In genomic region chr8:79029396-79030325, GRCm38 (mm10) we compare ENCODE assay signal across 8 mouse cellular contexts. TPM values are rescaled to one million over a fixed set of nuclear protein-coding genes. Genes with fewer than 3 reads are reported as not detected.
DNase-seq lines count a peak whose midpoint lies in the region; ATAC-seq and TF ChIP-seq lines count a peak whose summit lies in the region.

No protein-coding gene starts in this region.

- TF ChIP-seq CTCF in liver, adult 2 months (IDR thresholded peaks at IDR 0.05; ENCODE audit: low read depth, low read length) = no peak

- H3K4me3 ChIP-seq in embryonic facial prominence, embryonic 12.5 days = peak overlapping the region; percentile 92
- peak overlapping the region; percentile 99 for H3K4me3 ChIP-seq in heart, embryonic 10.5 days
- peak overlapping the region; percentile 89 for H3K4me3 ChIP-seq in kidney, embryonic 15.5 days (replicated peaks)
- peak overlapping the region; percentile 92 for H3K4me3 ChIP-seq in liver, adult 2 months (ENCODE audit: insufficient read depth, low read depth, low read length)
- H3K4me3 ChIP-seq in myocyte = peak overlapping the region; percentile 92
- peak overlapping the region; percentile 78 for H3K4me3 ChIP-seq in stomach, embryonic 15.5 days (replicated peaks)

- peaks cover 33% of the 10 kb centered on the region for H3K4me1 ChIP-seq in embryonic facial prominence, embryonic 12.5 days
- peaks cover 30% of the 10 kb centered on the region for H3K4me1 ChIP-seq in heart, embryonic 10.5 days
- peaks cover 39% of the 10 kb centered on the region for H3K4me1 ChIP-seq in kidney, embryonic 15.5 days
- H3K4me1 ChIP-seq in liver, adult 2 months (ENCODE audit: control insufficient read depth, insufficient read depth, low read length) = no peaks in the 10 kb centered on the region
- peaks cover 21% of the 10 kb centered on the region for H3K4me1 ChIP-seq in stomach, embryonic 15.5 days

- peak overlapping the region; percentile 100 for H3K9ac ChIP-seq in embryonic facial prominence, embryonic 12.5 days
- peak overlapping the region; percentile 95 for H3K9ac ChIP-seq in kidney, embryonic 15.5 days
- H3K9ac ChIP-seq in liver, adult 2 months (ENCODE audit: low read depth, low read length) = peak overlapping the region; percentile 74
- peak overlapping the region; percentile 90 for H3K9ac ChIP-seq in stomach, embryonic 15.5 days

- no peak for TF ChIP-seq POLR2A in liver, adult 2 months (IDR thresholded peaks at IDR 0.05; ENCODE audit: extremely low read depth, insufficient read depth, low read length)
- peak; percentile 77 for TF ChIP-seq POLR2A in myocyte (IDR thresholded peaks at IDR 0.05; ENCODE audit: insufficient read length, low read depth)

- H3K79me2 ChIP-seq in liver, adult 2 months (ENCODE audit: control insufficient read depth, insufficient read depth, low read length) = no peaks in the 10 kb centered on the region
- H3K79me2 ChIP-seq in myocyte (ENCODE audit: control insufficient read depth, insufficient read depth) = peaks cover 44% of the 10 kb centered on the region

- H3K27me3 ChIP-seq in embryonic facial prominence, embryonic 12.5 days = no peaks in the 10 kb centered on the region
- no peaks in the 10 kb centered on the region for H3K27me3 ChIP-seq in heart, embryonic 10.5 days (ENCODE audit: insufficient read depth, poor library complexity, severe bottlenecking)
- H3K27me3 ChIP-seq in kidney, embryonic 15.5 days = no peaks in the 10 kb centered on the region
- H3K27me3 ChIP-seq in liver, adult 2 months (ENCODE audit: control insufficient read depth, insufficient read depth, low read length) = peaks cover 7% of the 10 kb centered on the region
- H3K27me3 ChIP-seq in myocyte (ENCODE audit: control insufficient read depth, insufficient read depth, insufficient read length) = no peaks in the 10 kb centered on the region
- H3K27me3 ChIP-seq in stomach, embryonic 15.5 days (replicated peaks) = no peaks in the 10 kb centered on the region

- peak overlapping the region; percentile 77 for H3K4me2 ChIP-seq in embryonic facial prominence, embryonic 12.5 days (replicated peaks)
- H3K4me2 ChIP-seq in kidney, embryonic 15.5 days = peak overlapping the region; percentile 80
- peak overlapping the region; percentile 84 for H3K4me2 ChIP-seq in myocyte (ENCODE audit: low read depth)
- H3K4me2 ChIP-seq in stomach, embryonic 15.5 days = peak overlapping the region; percentile 89

- no peaks in the 10 kb centered on the region for H3K9me3 ChIP-seq in embryonic facial prominence, embryonic 12.5 days
- no peaks in the 10 kb centered on the region for H3K9me3 ChIP-seq in heart, embryonic 10.5 days
- H3K9me3 ChIP-seq in kidney, embryonic 15.5 days (replicated peaks) = no peaks in the 10 kb centered on the region
- no peaks in the 10 kb centered on the region for H3K9me3 ChIP-seq in stomach, embryonic 15.5 days

- peak overlapping the region; percentile 99 for H3ac ChIP-seq in myocyte (ENCODE audit: control insufficient read depth, insufficient read length)

- ATAC-seq in embryonic facial prominence, embryonic 12.5 days (ENCODE audit: insufficient number of reproducible peaks, insufficient read depth, low FRiP score, low TSS enrichment) = peak; percentile 79
- ATAC-seq in kidney, embryonic 15.5 days (replicated peaks; ENCODE audit: low FRiP score) = peak; percentile 85
- peak; percentile 71 for ATAC-seq in stomach, embryonic 15.5 days (ENCODE audit: insufficient read depth, low FRiP score, low read depth)

- peak; percentile 85 for DNase-seq in 3134 (ENCODE audit: extremely low read depth, insufficient read length, low spot score)
- peak; percentile 89 for DNase-seq in adrenal gland, postnatal 14 days
- DNase-seq in heart, embryonic 10.5 days (ENCODE audit: low spot score) = peak; percentile 92
- DNase-seq in liver, adult 2 months (ENCODE audit: extremely low read depth, low read depth, low spot score) = no peak

- H3K27ac ChIP-seq in embryonic facial prominence, embryonic 12.5 days = peak overlapping the region; percentile 100
- H3K27ac ChIP-seq in heart, embryonic 10.5 days = peak overlapping the region; percentile 100
- peak overlapping the region; percentile 100 for H3K27ac ChIP-seq in kidney, embryonic 15.5 days
- 0 out of 2 replicates have a peak overlapping the region, but pooled peaks have one; percentile 16 for H3K27ac ChIP-seq in liver, adult 2 months (replicated peaks; ENCODE audit: insufficient read depth, low read depth, low read length)
- H3K27ac ChIP-seq in stomach, embryonic 15.5 days = peak overlapping the region; percentile 100

- no peaks in the 10 kb centered on the region for H3K36me3 ChIP-seq in embryonic facial prominence, embryonic 12.5 days
- H3K36me3 ChIP-seq in heart, embryonic 10.5 days = no peaks in the 10 kb centered on the region
- no peaks in the 10 kb centered on the region for H3K36me3 ChIP-seq in kidney, embryonic 15.5 days
- no peaks in the 10 kb centered on the region for H3K36me3 ChIP-seq in liver, adult 2 months (ENCODE audit: control insufficient read depth, insufficient read depth, low read length)
- no peaks in the 10 kb centered on the region for H3K36me3 ChIP-seq in myocyte (ENCODE audit: control insufficient read depth, insufficient read depth)
- H3K36me3 ChIP-seq in stomach, embryonic 15.5 days = no peaks in the 10 kb centered on the region

- WGBS in embryonic facial prominence, embryonic 12.5 days = under 1% methylated on average over 84 of the region's 99 CpGs
- under 1% methylated on average over 90 of the region's 99 CpGs for WGBS in heart, embryonic 10.5 days
- under 1% methylated on average over 73 of the region's 99 CpGs for WGBS in kidney, embryonic 15.5 days
- under 1% methylated on average over 85 of the region's 99 CpGs for WGBS in liver, adult 2 months
- under 1% methylated on average over 81 of the region's 99 CpGs for WGBS in stomach, embryonic 15.5 days

TF ChIP-seq in myocyte, 11 proteins besides CTCF, POLR2A, EP300 and RAD21:
- TF ChIP-seq E2F4 (IDR thresholded peaks at IDR 0.05; ENCODE audit: insufficient read depth) (no peak), REST (IDR thresholded peaks at IDR 0.05; ENCODE audit: insufficient read depth, insufficient read length) (no peak), SRF (IDR thresholded peaks at IDR 0.05; ENCODE audit: control insufficient read depth, insufficient read length, low read depth) (no peak), TCF3 (IDR thresholded peaks at IDR 0.05; ENCODE audit: insufficient read length, low read depth) (no peak), CEBPB (IDR thresholded peaks at IDR 0.05; ENCODE audit: insufficient read depth, poor library complexity, severe bottlenecking) (no peak), MAX (IDR thresholded peaks at IDR 0.05; ENCODE audit: low read depth) (no peak), TCF12 (IDR thresholded peaks at IDR 0.05; ENCODE audit: insufficient read depth, poor library complexity, severe bottlenecking) (no peak), POLR2AphosphoS2 (IDR thresholded peaks at IDR 0.05; ENCODE audit: insufficient read length, low read depth) (peak; percentile 88), MYOD1 (IDR thresholded peaks at IDR 0.05; ENCODE audit: control insufficient read depth in 1 of 3, insufficient read length in 2 of 3, low read depth in 2 of 3) (peak in 2 of 3 experiments; percentile 22 to 53), MYOG (IDR thresholded peaks at IDR 0.05; ENCODE audit: control insufficient read depth in 1 of 3, insufficient read depth in 1 of 3, insufficient read length in 2 of 3, low read depth in 2 of 3) (peak in 1 of 3 experiments; percentile 34), USF1 (IDR thresholded peaks at IDR 0.05; ENCODE audit: low read depth) (no peak)

RNA-seq across cellular contexts. Expression of gene Zfp827, which starts 1.4 kb away (rescaled TPM):
- total RNA-seq in adrenal gland, postnatal 14 days (2021) = 15.3 and 17.1 TPM in 2 replicates
- polyA plus RNA-seq in embryonic facial prominence, embryonic 12.5 days (2016; fragmentation: Nextera tagmentation; extraction: Ambion mirVana) = 13.8 and 15.0 TPM in 2 replicates
- 5.8 and 7.4 TPM in 2 replicates for polyA plus RNA-seq in heart, embryonic 10.5 days (2016; fragmentation: Nextera tagmentation; extraction: Ambion mirVana)
- 7.4 and 7.9 TPM in 2 replicates for polyA plus RNA-seq in kidney, embryonic 15.5 days (2015; fragmentation: Nextera tagmentation; extraction: Ambion mirVana)
- total RNA-seq in liver, adult 2 months (2014; rRNA removed) = 0.09 and 0.13 TPM in 2 replicates
- 0.10 and 0.21 TPM in 2 replicates for polyA plus RNA-seq in liver, adult 2 months (2012; rRNA removed)
- 7.7 TPM for polyA plus RNA-seq in myocyte (2012; fragmentation: generic; extraction: Trizol)
- polyA plus RNA-seq in stomach, embryonic 15.5 days (2015; fragmentation: Nextera tagmentation; extraction: Ambion mirVana) = 7.7 and 8.4 TPM in 2 replicates

Comparison
In these comparisons a context has a peak if more than half of its experiments do, and no peak if none do; other contexts are left out.
1. H3K27ac ChIP-seq: peak in every context shown above with its lines; median percentile 100 in embryonic facial prominence, embryonic 12.5 days; 100 in heart, embryonic 10.5 days; 100 in kidney, embryonic 15.5 days; 100 in stomach, embryonic 15.5 days; 16 in liver, adult 2 months.